Mouse (Mus musculus): ENCODE measurements around the gene Gm6358.
"Not testable (repeated sequence)": the region's sequence is repeated elsewhere in the genome, so short reads cannot be mapped to it uniquely, and the experiment has no call there.

Gene Gm6358

DNA sequence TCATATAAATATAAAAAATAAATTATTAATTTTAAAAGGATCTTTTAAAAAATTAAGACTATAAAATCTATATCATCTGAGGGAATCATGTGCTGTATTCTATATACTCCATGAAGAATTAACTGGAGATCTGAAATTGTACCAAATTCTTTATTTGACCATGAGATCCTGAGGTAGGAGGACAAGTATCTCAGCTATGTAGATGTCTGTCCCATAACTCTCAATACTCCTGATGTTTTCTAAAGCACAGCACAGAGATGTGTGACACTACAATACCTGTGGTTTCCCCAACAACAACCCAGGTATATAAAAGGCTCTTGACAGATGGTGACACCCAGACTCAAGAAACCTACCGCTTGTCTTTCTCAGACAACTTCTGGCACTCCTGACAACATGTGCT, at the start of gene Gm6358:
TSS of gene Gm6358 (plus strand) at position 301 of the 400 bp plus-strand sequence.
- DNase-seq (ENCODE audit: low read depth, low spot score): no peak

DNA sequence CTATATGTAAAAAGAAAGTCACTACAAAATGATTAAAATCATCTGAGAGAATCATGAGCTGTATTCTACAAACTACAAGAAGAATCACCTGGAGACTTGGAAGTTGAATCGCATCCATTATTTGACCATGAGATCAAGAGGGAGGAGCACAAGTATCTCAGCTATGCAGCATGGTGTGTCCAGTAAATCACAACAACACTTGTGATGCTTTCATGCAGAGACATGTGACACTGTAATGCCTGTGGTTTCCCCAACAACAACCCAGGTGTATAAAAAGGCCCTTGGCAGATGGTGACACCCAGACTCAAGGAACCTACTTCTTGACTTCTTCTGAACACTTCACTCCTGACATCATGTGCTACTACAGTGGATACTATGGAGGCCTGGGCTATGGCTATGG, 10.1 kb downstream of the Gm6358 start, which contains the start of gene Gm10061:
TSS of gene Gm10061 (plus strand) at position 301 of the 400 bp plus-strand sequence.
- no peak for DNase-seq (ENCODE audit: low read depth, low spot score)

DNA sequence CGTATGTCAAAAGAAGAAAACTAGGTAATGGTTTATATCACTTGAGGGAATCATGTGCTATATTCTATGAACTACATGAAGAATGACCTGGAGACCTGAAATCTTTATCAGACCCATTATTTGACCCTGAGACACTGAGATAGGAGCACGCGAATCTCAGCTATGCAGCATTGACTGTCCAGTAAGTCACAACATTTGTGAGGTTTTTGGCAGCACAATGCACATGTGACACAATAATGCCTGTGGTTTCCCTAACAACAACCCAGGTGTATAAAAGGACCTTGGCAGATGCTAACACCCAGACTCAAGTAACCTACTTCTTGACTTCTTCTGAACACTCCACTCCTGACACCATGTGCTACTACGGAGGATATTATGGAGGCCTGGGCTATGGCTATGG, 17.0 kb downstream of the Gm6358 start, which contains the start of gene Gm9789:
TSS of gene Gm9789 (plus strand) at position 301 of the 400 bp plus-strand sequence.
- no peak for DNase-seq (ENCODE audit: low read depth, low spot score)

DNA sequence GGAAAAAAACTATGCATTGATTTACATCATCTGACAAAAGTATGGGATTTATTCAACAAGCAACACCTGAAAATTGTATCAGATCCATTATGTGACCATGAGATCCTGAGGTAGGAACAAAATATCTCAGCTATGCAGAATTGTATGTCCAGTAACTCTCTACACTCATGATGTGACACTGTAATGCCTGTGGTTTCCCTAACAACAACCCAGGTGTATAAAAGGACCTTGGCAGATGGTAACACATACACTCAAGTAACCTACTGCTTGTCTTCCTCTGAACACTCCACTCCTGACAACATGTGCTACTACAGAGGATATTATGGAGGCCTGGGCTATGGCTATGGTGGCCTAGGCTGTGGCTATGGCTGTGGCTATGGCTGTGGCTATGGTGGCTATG, 28.5 kb downstream of the Gm6358 start, which contains the start of gene Gm7735:
TSS of gene Gm7735 (plus strand) at position 301 of the 400 bp plus-strand sequence.
- not testable (repeated sequence) for DNase-seq (ENCODE audit: low read depth, low spot score)

DNA sequence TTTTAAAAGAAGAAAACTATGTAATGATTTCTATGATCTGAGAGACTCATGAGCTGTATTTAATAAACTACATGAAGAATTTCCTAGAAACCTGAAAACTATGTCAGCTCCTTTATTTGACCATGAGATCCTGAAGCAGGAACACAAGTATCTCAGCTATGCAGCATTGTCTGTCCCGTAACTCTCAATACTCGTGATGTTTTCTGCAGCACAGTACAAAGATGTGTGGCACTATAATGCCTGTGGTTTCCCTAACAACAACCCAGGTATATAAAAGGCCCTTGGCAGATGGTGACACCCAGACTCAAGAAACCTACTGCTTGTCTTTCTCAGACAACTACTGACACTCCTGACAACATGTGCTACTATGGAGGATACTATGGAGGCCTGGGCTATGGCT, 33.8 kb downstream of the Gm6358 start, which contains the start of gene 1110057P08Rik:
TSS of gene 1110057P08Rik (plus strand) at position 301 of the 400 bp plus-strand sequence.
- DNase-seq (ENCODE audit: low read depth, low spot score): no peak

DNA sequence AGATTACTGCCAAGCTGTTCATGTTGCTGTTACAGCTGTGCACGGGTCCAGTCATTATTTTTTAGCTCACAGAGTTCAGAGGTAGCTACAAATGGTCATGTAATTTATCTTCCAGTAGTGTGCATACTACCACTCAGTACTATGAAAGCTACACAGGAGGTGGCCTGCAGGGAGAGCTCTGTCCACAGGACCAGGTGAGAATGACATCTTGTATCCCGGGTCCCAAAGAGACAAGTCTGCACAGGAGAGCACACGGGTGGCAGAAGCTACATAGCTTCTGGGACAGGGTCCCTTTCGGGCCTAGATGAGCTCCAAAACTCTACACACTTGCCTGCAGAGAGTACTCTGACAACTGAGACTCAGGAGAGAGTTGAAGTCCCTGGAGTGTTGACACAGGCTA, 48.0 kb downstream of the Gm6358 start:
- DNase-seq (ENCODE audit: low read depth, low spot score): peak; percentile 50

Data from ES-CJ7 (cell line).